Mouse (Mus musculus) embryonic facial prominence, embryonic 13.5 days (tissue): ENCODE results near the gene Fam160b1. TPM values are rescaled to one million over a fixed set of nuclear protein-coding genes. Genes with fewer than 3 reads are reported as not detected.
A peak's percentile ranks its signal among the peaks of the same experiment; 100 is the strongest.

Source experiments
- ATAC-seq: fragments of 200-750 bp; cut with Nextera tagmentation; 2 replicates; pipeline ENCODE4 v1.8.0; 2017; ENCODE audit warnings: low read depth; ENCODE audit not compliant: insufficient number of reproducible peaks, insufficient read depth, low FRiP score, low TSS enrichment
- H3K27ac ChIP-seq: fragments of 300-500 bp; sonication (generic); 2 replicates; pipeline ENCODE4 v1.5.1; 2015; ENCODE audit warnings: moderate library complexity, mild to moderate bottlenecking, inconsistent platforms
- H3K27me3 ChIP-seq: fragments of 300-500 bp; sonication (generic); 2 replicates; pipeline ENCODE4 v1.6.1; 2015; ENCODE audit warnings: mild to moderate bottlenecking, inconsistent platforms
- H3K36me3 ChIP-seq: fragments of 300-500 bp; sonication (generic); 2 replicates; pipeline ENCODE4 v1.6.1; 2015; ENCODE audit warnings: mild to moderate bottlenecking, inconsistent platforms
- H3K4me1 ChIP-seq: fragments of 300-500 bp; sonication (generic); 2 replicates; pipeline ENCODE4 v1.6.1; 2015; ENCODE audit warnings: inconsistent platforms
- H3K4me2 ChIP-seq: fragments of 300-500 bp; sonication (generic); 2 replicates; pipeline ENCODE4 v1.6.1; 2015; ENCODE audit warnings: moderate library complexity, mild to moderate bottlenecking, inconsistent platforms
- H3K4me3 ChIP-seq: fragments of 300-500 bp; sonication (generic); 2 replicates; pipeline ENCODE4 v1.5.1; 2015; ENCODE audit warnings: mild to moderate bottlenecking, inconsistent platforms
- H3K9ac ChIP-seq: fragments of 300-500 bp; sonication (generic); 2 replicates; pipeline ENCODE4 v1.6.1; 2015; ENCODE audit warnings: mild to moderate bottlenecking, inconsistent platforms
- H3K9me3 ChIP-seq: fragments of 300-500 bp; sonication (generic); 2 replicates; pipeline ENCODE4 v1.6.1; 2016; ENCODE audit warnings: inconsistent platforms
- WGBS: fragments of 180-500 bp; shearing (Covaris S2); methylation state at CpG from one replicate; pipeline ENCODE4 v1.1.7; 2015; ENCODE audit warnings: mixed read lengths; 5-methylcytosine and 5-hydroxymethylcytosine counted together
- polyA plus RNA-seq: library from polyadenylated mRNA; unstranded; fragments of >200 nt; fragmentation: Nextera tagmentation; extraction: Ambion mirVana; gene quantifications from 2 replicates; pipeline ENCODE4 v1.2.1, GENCODE M21; 2015

The Fam160b1 gene
- polyA plus RNA-seq, 1 experiment from 2014 or later: 15.2 TPM

DNA sequence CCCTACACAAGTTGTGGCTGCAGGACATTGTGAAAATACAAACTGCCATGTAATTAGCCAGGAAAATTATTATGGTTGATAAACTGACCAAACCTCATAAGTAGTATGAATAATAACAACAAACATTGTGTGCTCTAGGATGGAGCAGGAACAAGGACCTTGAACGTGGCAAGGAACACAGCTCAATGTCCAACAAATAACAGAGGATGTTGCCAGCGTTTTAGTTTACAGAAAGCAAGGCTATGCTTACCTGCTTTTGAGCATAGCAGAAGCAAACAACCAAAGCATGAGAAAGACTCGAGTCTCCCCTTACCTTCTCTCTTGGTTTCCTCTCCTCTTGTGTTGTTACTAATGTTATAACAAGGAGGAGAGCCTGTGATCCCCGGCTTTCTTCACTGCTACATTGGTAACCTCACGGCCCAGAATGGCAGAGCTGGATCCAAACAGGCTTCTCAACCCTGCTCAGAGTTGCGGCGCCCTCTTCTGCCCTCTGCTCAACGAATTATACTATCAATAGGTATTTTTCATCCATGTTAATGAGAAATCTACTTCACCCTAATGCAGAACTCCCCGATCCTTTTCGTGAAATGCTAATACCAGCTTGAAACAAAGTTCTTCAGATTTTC, 666 bp upstream of the Fam160b1 start:
- peak overlapping the region; percentile 96; the same call in 1 of the 2 replicates for H3K27ac ChIP-seq
- 51% methylated on average over 10 of the region's 10 CpGs for WGBS
- no peaks in the 10 kb centered on the region for H3K27me3 ChIP-seq

DNA sequence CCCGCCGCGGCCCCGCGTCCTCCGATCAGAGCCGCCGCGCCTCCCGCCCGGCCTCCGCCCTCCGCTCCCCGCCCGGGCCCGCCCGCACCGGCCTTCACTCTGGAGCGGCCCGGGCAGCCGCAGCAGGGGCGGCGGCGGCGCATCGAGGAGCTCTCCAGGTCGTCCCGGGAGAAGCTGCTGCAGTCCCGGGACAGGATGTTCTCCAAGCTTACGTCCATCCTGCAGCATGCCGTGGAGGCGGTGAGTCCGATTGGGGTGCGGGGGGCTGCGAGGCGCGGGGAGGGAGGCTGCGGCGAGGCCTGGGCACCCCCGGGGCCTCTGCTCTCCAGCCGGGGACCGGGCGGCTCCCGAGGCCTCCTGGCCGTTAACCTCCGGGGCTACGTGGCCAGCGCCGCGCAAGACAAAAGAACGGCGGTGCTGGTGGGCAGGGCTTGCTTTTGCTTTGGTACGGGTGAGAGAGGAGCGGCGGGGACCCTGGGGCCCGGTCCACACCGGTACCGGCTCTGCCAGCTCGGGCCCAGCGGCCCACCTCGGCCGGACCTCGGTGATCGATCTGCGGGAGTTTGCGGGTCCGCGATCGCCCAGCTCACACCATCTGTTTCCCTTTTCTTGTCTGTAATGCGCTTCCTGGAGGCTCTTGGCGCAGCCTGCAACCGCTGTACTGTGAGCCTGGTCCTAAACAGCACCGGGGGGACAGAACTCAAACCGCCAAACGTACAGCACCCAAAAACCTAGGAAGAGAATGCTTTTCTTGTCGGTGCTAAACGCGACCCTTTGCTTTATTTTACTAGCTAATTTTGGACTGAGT, 855 bp downstream of the Fam160b1 start:
- no peaks in the 10 kb centered on the region for H3K27me3 ChIP-seq
- H3K9me3 ChIP-seq: no peaks in the 10 kb centered on the region
- peak overlapping the region; percentile 100 for H3K9ac ChIP-seq
- H3K27ac ChIP-seq: peak overlapping the region; percentile 96
- peak; percentile 63; the same call in 1 of the 2 replicates for ATAC-seq
- H3K4me3 ChIP-seq: peak overlapping the region; percentile 98
- under 1% methylated on average over 78 of the region's 78 CpGs for WGBS
- peaks cover 56% of the 10 kb centered on the region for H3K4me1 ChIP-seq
- H3K36me3 ChIP-seq: no peaks in the 10 kb centered on the region
- H3K4me2 ChIP-seq: peak overlapping the region; percentile 69

More for the DNA sequence above, 666 bp upstream of the Fam160b1 start:
- Histone ChIP-seq H3K4me3 (peak overlapping the region; percentile 98), H3K9ac (peak overlapping the region; percentile 58; the same call in 1 of the 2 replicates), H3K4me2 (peak overlapping the region; percentile 69), H3K9me3 (no peaks in the 10 kb centered on the region), H3K4me1 (peaks cover 53% of the 10 kb centered on the region), H3K36me3 (no peaks in the 10 kb centered on the region)
- no peak for ATAC-seq

DNA sequence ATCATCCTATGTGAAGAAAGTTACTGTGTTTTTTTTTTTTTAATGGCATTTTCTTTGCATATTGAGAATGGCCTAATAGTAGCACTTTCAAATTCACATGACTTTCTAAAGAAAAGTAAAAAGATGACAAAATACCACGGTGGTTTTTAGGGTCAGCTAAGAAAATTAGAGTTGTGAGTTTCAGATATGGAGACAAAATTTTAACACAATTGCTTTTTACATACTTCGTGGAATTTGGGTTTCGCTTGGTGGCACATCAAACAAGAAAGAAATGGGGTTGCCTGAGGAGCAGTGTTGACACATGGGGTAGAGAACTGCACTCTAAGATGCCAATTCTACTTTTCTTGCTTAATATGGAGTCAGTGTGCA, 1.4 kb downstream of the Fam160b1 start:
- 9% methylated on average over 3 of the region's 3 CpGs for WGBS
- peak overlapping the region; percentile 69 for H3K4me2 ChIP-seq
- H3K9me3 ChIP-seq: no peaks in the 10 kb centered on the region
- peak overlapping the region; percentile 98 for H3K4me3 ChIP-seq
- no peaks in the 10 kb centered on the region for H3K36me3 ChIP-seq
- H3K27ac ChIP-seq: peak overlapping the region; percentile 96
- no peaks in the 10 kb centered on the region for H3K27me3 ChIP-seq
- peak overlapping the region; percentile 100 for H3K9ac ChIP-seq
- H3K4me1 ChIP-seq: peaks cover 62% of the 10 kb centered on the region
- no peak for ATAC-seq

DNA sequence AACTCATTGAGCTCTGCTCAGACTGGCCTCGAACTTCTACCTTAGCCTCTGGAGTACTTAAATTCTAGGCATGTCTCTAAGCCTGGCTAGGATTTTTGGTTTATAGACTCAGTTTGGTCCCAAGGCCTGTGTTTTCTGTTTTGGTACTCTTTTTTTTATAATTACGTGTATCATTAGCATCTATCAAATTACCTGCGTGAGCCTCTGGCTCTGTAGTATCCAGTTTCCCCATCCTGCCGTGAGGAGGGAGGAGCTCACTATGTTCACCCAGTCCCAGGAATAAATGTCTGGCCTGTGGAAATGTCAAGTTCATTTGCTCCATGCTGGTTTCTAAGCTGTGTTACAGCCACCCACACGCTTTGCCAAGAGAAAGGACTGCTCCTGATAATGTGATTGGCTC, 2.1 kb downstream of the Fam160b1 start:
- H3K9ac ChIP-seq: peak overlapping the region; percentile 66
- H3K4me1 ChIP-seq: peaks cover 68% of the 10 kb centered on the region

DNA sequence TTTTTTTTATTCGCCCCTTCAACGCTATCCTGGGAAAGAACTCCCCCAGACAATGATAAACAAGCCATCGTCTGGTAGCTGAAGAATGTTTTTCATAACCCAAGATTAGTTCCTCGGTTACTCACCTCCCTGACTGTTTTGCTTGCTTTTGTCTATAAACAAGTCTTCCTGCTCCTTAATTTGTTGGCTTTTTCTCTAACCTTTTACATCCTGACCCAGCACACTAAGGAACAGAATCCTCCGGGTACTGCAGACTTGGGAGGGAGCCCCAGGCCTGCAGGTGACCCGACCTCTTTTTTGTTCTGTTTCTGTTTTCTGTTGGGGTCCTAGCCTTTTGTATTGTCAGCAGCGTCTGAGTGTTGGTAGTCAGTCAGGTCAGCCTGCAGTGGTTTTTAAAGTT, 2.6 kb downstream of the Fam160b1 start:
- Histone ChIP-seq H3K27me3 (no peaks in the 10 kb centered on the region), H3K4me1 (peaks cover 72% of the 10 kb centered on the region), H3K9ac (peak overlapping the region; percentile 66; the same call in 1 of the 2 replicates), H3K27ac (0 out of 2 replicates have a peak overlapping the region, but pooled peaks have one; percentile 2), H3K4me2 (peak overlapping the region; percentile 69), H3K9me3 (no peaks in the 10 kb centered on the region), H3K4me3 (peak overlapping the region; percentile 30), H3K36me3 (no peaks in the 10 kb centered on the region)
- WGBS: 23% methylated on average over 7 of the region's 7 CpGs
- ATAC-seq: no peak

More for the DNA sequence above, 2.1 kb downstream of the Fam160b1 start:
- WGBS: 14% methylated on average over 5 of the region's 5 CpGs
- Histone ChIP-seq H3K4me2 (peak overlapping the region; percentile 69), H3K36me3 (no peaks in the 10 kb centered on the region), H3K4me3 (peak overlapping the region; percentile 30), H3K27me3 (no peaks in the 10 kb centered on the region), H3K9me3 (no peaks in the 10 kb centered on the region), H3K27ac (0 out of 2 replicates have a peak overlapping the region, but pooled peaks have one; percentile 2)
- ATAC-seq: no peak

DNA sequence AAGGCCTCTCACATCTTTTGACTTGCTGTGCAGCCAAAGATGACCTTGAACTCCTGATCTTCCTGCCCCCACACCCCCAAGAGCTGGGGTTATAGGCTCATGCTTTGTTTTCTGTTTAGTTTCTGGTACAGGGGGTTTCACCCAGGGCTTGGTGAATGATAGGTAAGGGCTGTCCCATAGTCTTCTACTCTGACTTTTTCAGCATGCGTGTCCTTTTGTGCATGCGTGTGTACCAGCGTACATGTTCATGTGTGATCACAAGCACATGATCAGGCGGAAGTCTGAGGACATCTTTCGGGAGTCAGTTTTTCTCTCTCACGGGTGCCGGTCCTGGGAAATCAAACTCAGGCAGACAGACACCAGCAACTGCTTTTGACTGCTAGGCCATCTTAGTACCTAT, 3.1 kb downstream of the Fam160b1 start:
- 0 out of 2 replicates have a peak, but pooled peaks cover under 1% of the 10 kb centered on the region for H3K36me3 ChIP-seq
- peak overlapping the region; percentile 66; the same call in 1 of the 2 replicates for H3K9ac ChIP-seq
- peak overlapping the region; percentile 69 for H3K4me2 ChIP-seq
- H3K27ac ChIP-seq: no peak overlapping the region
- peak overlapping the region; percentile 30 for H3K4me3 ChIP-seq
- H3K9me3 ChIP-seq: no peaks in the 10 kb centered on the region
- ATAC-seq: no peak
- H3K27me3 ChIP-seq: no peaks in the 10 kb centered on the region
- peaks cover 69% of the 10 kb centered on the region for H3K4me1 ChIP-seq
- WGBS: 90% methylated on average over 7 of the region's 7 CpGs

DNA sequence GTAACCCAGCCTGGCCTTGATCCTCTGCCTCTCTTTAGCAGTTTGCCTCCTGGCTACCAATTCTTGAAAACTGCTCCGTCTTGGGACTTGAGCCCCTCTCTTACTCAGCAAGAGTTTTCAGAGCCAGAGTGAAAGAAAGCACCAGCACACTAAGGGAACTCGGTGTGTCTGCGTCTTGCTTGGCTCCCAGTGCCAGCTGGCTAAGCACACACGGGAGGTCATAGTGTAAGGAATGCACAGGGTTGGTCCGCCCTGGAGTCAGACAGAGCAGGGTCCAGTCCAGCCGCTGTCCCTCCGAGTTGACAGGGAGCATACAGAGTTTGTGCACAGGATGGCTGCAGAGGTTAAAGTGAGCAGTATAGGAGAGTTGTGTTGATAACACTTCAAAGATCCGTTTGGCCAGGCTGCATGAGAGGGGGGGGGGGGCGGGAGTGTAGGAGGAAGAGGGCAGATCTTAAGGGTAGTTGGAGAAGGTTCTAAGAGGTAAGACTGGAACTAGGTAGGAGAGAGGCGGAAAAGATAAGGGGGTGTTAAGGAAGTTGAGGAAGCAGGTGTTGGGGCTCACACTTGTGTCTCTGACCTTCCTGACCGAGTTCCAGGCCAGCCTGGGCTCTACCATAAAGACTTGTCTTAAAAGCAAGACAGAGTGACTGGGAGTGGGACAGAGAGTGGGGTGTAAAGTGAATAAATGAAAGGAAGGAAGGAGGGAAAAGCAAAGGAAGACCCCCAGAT, 4.6 kb downstream of the Fam160b1 start:
- peak overlapping the region; percentile 10; the same call in 1 of the 2 replicates for H3K4me2 ChIP-seq

DNA sequence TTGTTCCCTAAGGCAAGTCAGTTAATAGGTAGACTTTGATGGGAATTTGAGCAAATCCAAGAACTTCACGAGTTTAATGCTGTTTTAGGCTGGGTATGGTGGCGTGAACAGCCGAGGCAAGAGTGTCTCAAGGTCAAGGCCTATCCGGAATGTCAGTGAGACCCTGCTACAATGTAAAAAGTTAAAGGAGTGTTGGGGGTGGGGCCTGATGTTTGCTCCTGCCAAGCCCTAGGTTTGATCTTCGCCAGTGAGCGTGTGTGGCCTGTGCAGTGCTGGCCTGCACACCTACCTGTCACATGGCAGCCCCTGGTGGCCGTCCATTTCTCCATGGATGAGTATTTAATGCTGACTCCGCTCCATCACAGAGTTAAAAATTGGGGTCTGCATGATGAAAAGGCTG, 5.5 kb downstream of the Fam160b1 start:
- no peak for ATAC-seq
- Histone ChIP-seq H3K27ac (peak overlapping the region; percentile 12; the same call in 1 of the 2 replicates), H3K36me3 (peaks cover 24% of the 10 kb centered on the region), H3K27me3 (no peaks in the 10 kb centered on the region), H3K9me3 (no peaks in the 10 kb centered on the region), H3K4me1 (peaks cover 56% of the 10 kb centered on the region), H3K4me2 (no peak overlapping the region), H3K4me3 (no peak overlapping the region), H3K9ac (no peak overlapping the region)
- WGBS: 51% methylated on average over 8 of the region's 8 CpGs

More for the DNA sequence above, 4.6 kb downstream of the Fam160b1 start:
- Histone ChIP-seq H3K9me3 (no peaks in the 10 kb centered on the region), H3K4me1 (peaks cover 59% of the 10 kb centered on the region), H3K27ac (peak overlapping the region; percentile 48; the same call in 1 of the 2 replicates), H3K4me3 (no peak overlapping the region), H3K9ac (peak overlapping the region; percentile 47; the same call in 1 of the 2 replicates), H3K27me3 (no peaks in the 10 kb centered on the region), H3K36me3 (peaks cover 16% of the 10 kb centered on the region)
- ATAC-seq: no peak
- WGBS: 58% methylated on average over 11 of the region's 11 CpGs

DNA sequence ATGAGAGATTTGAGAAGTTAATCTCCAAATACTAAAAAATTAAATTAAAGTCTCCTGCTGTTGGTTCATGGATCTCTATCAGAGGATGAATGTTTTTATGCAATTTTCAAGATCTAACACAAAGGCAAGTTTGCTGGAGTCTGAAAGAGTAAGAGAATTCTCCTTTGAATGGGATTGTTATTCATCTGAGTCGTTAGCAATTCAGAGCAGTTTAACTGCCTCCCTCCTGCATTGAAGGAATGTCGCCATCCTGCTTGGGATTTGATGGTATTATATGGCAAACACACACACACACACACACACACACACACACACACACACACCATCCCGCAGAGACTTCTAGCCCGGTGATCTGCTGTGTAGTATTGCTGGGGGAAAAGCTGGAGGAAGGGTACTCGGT, 6.1 kb downstream of the Fam160b1 start:
- Histone ChIP-seq H3K4me2 (no peak overlapping the region), H3K36me3 (peaks cover 30% of the 10 kb centered on the region), H3K27me3 (no peaks in the 10 kb centered on the region), H3K9ac (no peak overlapping the region), H3K27ac (no peak overlapping the region), H3K4me1 (peaks cover 56% of the 10 kb centered on the region), H3K4me3 (no peak overlapping the region), H3K9me3 (no peaks in the 10 kb centered on the region)
- ATAC-seq: no peak
- 44% methylated on average over 5 of the region's 5 CpGs for WGBS

DNA sequence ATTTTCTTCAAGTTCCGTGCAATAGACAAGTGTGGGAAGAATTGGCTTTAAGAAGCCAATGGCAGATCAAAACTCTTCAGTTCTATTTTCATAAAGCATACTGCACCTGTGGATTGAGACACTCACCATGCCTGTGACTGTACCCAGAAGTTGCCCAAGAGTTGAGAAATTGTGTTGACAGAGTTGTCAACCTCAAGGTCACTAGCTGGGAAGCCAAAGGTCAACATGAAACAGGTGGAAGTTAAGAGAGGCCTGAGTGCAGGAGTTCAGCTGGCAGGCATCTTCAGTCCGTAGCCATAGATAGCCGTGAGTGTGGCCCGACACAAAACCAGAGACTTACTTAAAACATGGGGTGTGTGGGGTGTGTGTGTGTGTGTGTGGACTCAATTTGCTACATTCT, 6.7 kb downstream of the Fam160b1 start:
- Histone ChIP-seq H3K4me3 (no peak overlapping the region), H3K4me2 (no peak overlapping the region), H3K27me3 (no peaks in the 10 kb centered on the region), H3K27ac (0 out of 2 replicates have a peak overlapping the region, but pooled peaks have one; percentile 28), H3K9me3 (no peaks in the 10 kb centered on the region), H3K36me3 (peaks cover 35% of the 10 kb centered on the region), H3K4me1 (peaks cover 57% of the 10 kb centered on the region), H3K9ac (no peak overlapping the region)
- ATAC-seq: no peak
- WGBS: 59% methylated on average over 4 of the region's 4 CpGs

DNA sequence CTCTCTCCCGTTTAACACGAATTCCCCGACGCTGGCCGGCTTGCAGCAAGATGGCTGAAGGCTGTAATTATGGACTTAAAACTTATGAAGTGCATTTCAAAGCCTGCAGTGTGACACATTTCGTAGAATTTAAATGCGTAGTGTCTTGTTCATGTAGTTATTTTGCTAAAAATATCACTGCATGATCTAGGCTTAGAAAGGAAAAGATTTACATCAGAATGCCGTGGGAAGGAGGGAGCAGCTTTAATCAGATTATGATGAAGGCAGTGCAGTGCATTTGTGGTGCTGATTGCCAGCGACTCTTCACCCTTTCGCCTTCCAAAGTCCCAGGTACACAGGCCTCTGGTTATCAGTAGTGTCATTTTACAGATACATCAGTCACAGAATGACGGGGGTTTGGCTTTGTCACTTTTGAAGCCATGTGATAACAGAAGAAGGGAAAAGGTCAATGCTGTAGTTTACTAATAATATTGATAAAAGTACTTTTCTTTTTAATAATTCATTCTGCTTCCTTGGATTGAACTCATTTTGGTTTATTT, 7.4 kb downstream of the Fam160b1 start:
- ATAC-seq: no peak
- H3K4me1 ChIP-seq: peaks cover 58% of the 10 kb centered on the region
- H3K27ac ChIP-seq: 0 out of 2 replicates have a peak overlapping the region, but pooled peaks have one; percentile 28
- peaks cover 42% of the 10 kb centered on the region for H3K36me3 ChIP-seq
- H3K9me3 ChIP-seq: no peaks in the 10 kb centered on the region
- H3K4me2 ChIP-seq: no peak overlapping the region
- 55% methylated on average over 11 of the region's 11 CpGs for WGBS
- H3K27me3 ChIP-seq: no peaks in the 10 kb centered on the region
- H3K4me3 ChIP-seq: no peak overlapping the region
- no peak overlapping the region for H3K9ac ChIP-seq
